Mouse (Mus musculus) ES-Bruce4 (cell line): ENCODE data around the gene Atp1a1. TPM values are rescaled to one million over a fixed set of nuclear protein-coding genes. Genes with fewer than 3 reads are reported as not detected.
A peak's percentile ranks its signal among the peaks of the same experiment; 100 is the strongest.

Source experiments
- H3K27ac ChIP-seq: 2 replicates; pipeline ENCODE4 v1.5.1; 2012; ENCODE audit warnings: low read length, inconsistent platforms; ENCODE audit not compliant: insufficient read depth
- H3K27me3 ChIP-seq: 2 replicates; pipeline ENCODE4 v1.6.1; 2012; ENCODE audit warnings: mild to moderate bottlenecking, low read length, inconsistent platforms; ENCODE audit not compliant: control insufficient read depth, poor library complexity, insufficient read depth, severe bottlenecking
- H3K36me3 ChIP-seq: 2 replicates; pipeline ENCODE4 v1.6.1; 2012; ENCODE audit warnings: inconsistent platforms, mild to moderate bottlenecking, low read length, moderate library complexity; ENCODE audit not compliant: control insufficient read depth, poor library complexity, insufficient read depth, severe bottlenecking
- H3K4me1 ChIP-seq: one replicate; pipeline ENCODE4 v1.8.1; 2011; ENCODE audit warnings: low read length; ENCODE audit not compliant: control insufficient read depth, insufficient read depth
- H3K4me3 ChIP-seq: 2 replicates; pipeline ENCODE4 v1.5.1; 2011; ENCODE audit warnings: low read depth, mild to moderate bottlenecking, low read length
- H3K9ac ChIP-seq: 2 replicates; pipeline ENCODE4 v1.6.1; 2012; ENCODE audit warnings: low read depth, mild to moderate bottlenecking, inconsistent platforms; ENCODE audit not compliant: poor library complexity, severe bottlenecking
- H3K9me3 ChIP-seq: replicated peaks from 2 replicates; pipeline ENCODE4 v1.6.1; 2012; ENCODE audit warnings: mild to moderate bottlenecking, low read length, inconsistent platforms; ENCODE audit not compliant: control insufficient read depth, poor library complexity, insufficient read depth, severe bottlenecking
- CTCF ChIP-seq: IDR thresholded peaks from one replicate; pipeline ENCODE4 v1.8.1; 2011; ENCODE audit warnings: low read depth, low read length
- EP300 ChIP-seq: IDR thresholded peaks from 2 replicates; pipeline ENCODE4 v1.6.1; 2011; ENCODE audit warnings: low read depth, low read length; ENCODE audit not compliant: insufficient read depth
- POLR2A ChIP-seq: IDR thresholded peaks from one replicate; pipeline ENCODE4 v1.8.1; 2011; ENCODE audit warnings: low read length; ENCODE audit not compliant: insufficient read depth
- polyA plus RNA-seq: library from polyadenylated mRNA; stranded (reverse); fragments of >200 nt; gene quantifications from 2 replicates; pipeline ENCODE4 v1.2.4, GENCODE M21; 2011; ENCODE audit warnings: low read depth; ENCODE audit not compliant: missing spikeins, insufficient read depth, insufficient read length

The Atp1a1 gene
- polyA plus RNA-seq, 1 experiment = 220 TPM

DNA sequence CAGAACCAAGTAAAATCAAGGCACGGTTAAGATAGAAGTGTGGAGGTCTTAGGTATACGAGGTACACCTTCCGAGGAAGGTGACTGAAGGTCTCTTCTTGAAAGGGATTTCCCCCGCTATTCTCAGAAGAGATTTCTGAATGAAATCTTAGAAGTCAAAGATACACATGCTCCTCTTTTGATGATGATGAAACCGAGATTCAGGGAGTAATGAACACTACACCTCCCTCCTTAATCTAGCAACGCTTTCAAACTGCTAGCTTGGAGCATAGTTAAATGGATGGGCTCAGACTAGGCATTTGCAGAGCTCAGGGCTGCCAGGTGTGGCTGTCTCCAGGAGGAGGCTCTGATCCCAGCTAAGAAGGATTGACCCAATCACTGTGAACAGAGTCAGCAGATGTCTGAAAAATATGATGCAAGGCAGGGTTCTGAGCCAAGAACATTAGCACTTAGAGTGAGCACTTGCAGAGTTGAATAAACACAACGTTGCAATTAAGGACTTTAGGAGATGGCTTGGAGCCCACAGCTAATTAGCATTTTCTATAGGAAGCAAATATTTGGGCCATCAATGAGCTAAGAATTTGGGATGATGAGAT, 2.5 kb upstream of the Atp1a1 start:
- Histone ChIP-seq H3K27me3 (no peaks in the 10 kb centered on the region), H3K4me3 (no peak overlapping the region)
- TF ChIP-seq EP300 (no peak), CTCF (no peak), POLR2A (no peak)

GRCm38 (mm10) chr3:101605721-101606120, 1.2 kb upstream of the Atp1a1 start:
- Histone ChIP-seq H3K4me3 (no peak overlapping the region), H3K27ac (no peak overlapping the region), H3K27me3 (no peaks in the 10 kb centered on the region), H3K4me1 (no peaks in the 10 kb centered on the region), H3K36me3 (no peaks in the 10 kb centered on the region), H3K9ac (no peak overlapping the region), H3K9me3 (no peaks in the 10 kb centered on the region)
- TF ChIP-seq EP300 = no peak
- TF ChIP-seq CTCF = no peak

More for the DNA sequence above, 2.5 kb upstream of the Atp1a1 start:
- no peaks in the 10 kb centered on the region for H3K9me3 ChIP-seq
- no peaks in the 10 kb centered on the region for H3K36me3 ChIP-seq
- H3K27ac ChIP-seq = no peak overlapping the region
- H3K4me1 ChIP-seq = no peaks in the 10 kb centered on the region
- H3K9ac ChIP-seq = no peak overlapping the region

DNA sequence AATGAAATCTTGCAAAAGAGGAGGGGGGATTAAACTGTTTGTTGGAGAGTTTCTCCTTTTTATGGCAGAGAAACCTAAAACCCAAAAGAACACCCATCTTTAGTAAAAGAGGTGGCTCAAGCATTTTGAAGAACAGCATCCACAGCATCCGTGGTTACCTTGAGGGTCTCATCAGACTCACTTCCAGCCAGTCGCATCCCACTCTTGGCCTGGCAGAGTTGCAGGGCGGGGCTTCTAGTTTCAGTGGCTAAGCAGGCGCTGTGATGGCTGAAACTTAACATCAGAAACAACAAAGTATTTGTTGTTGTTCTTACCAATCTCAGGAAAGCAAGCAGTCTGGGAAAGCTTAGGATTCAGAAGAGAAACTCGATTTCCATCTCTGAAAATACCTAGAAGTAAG, 807 bp upstream of the Atp1a1 start:
- Histone ChIP-seq H3K36me3 (no peaks in the 10 kb centered on the region), H3K9ac (no peak overlapping the region), H3K4me1 (no peaks in the 10 kb centered on the region), H3K4me3 (no peak overlapping the region), H3K9me3 (no peaks in the 10 kb centered on the region), H3K27me3 (no peaks in the 10 kb centered on the region), H3K27ac (no peak overlapping the region)
- TF ChIP-seq POLR2A (no peak), CTCF (no peak), EP300 (no peak)

- Histone ChIP-seq H3K9me3 (no peaks in the 10 kb centered on the region), H3K36me3 (no peaks in the 10 kb centered on the region), H3K4me1 (peaks cover 6% of the 10 kb centered on the region), H3K27ac (no peak overlapping the region), H3K4me3 (peak overlapping the region; percentile 90), H3K9ac (peak overlapping the region; percentile 90), H3K27me3 (no peaks in the 10 kb centered on the region)
- TF ChIP-seq CTCF (peak; percentile 31), POLR2A (no peak)
These were observed 579 bp downstream of the Atp1a1 start for GRCm38 (mm10) chr3:101603661-101604549.

- Histone ChIP-seq H3K4me3 (peak overlapping the region; percentile 90), H3K27ac (no peak overlapping the region), H3K9me3 (no peaks in the 10 kb centered on the region), H3K27me3 (no peaks in the 10 kb centered on the region), H3K4me1 (peaks cover 6% of the 10 kb centered on the region), H3K36me3 (no peaks in the 10 kb centered on the region), H3K9ac (peak overlapping the region; percentile 90)
- no peak for TF ChIP-seq CTCF
- no peak for TF ChIP-seq EP300
- TF ChIP-seq POLR2A = no peak
These were observed 1.3 kb downstream of the Atp1a1 start for GRCm38 (mm10) chr3:101603194-101603593.

- H3K27me3 ChIP-seq = no peaks in the 10 kb centered on the region
- peaks cover 6% of the 10 kb centered on the region for H3K4me1 ChIP-seq
- H3K9ac ChIP-seq = no peak overlapping the region
- no peaks in the 10 kb centered on the region for H3K36me3 ChIP-seq
- H3K4me3 ChIP-seq = no peak overlapping the region
- TF ChIP-seq POLR2A = no peak
- TF ChIP-seq EP300 = no peak
- no peak for TF ChIP-seq CTCF
- H3K27ac ChIP-seq = no peak overlapping the region
- H3K9me3 ChIP-seq = no peaks in the 10 kb centered on the region
These were observed 1.9 kb downstream of the Atp1a1 start for GRCm38 (mm10) chr3:101602511-101603055.
